Comparison of ENCODE assay signal across 16 mouse cellular contexts in genomic region chr4:100137102-100137835, GRCm38 (mm10). TPM values are rescaled to one million over a fixed set of nuclear protein-coding genes. Genes with fewer than 3 reads are reported as not detected.
"Had no signal": no experiment of that assay in that cellular context is flagged by ENCODE, and none has a peak within 500 bp of the region (broad histone marks: within the 10 kb centered on the region; RNA-seq: fewer than 3 reads in every experiment).

No protein-coding gene starts in this region.

- ATAC-seq: liver, embryonic 12.5 days; midbrain, embryonic 16.5 days had no signal

- H3K9me3 ChIP-seq: liver, embryonic 12.5 days; midbrain, embryonic 12.5 days; neural tube, embryonic 13.5 days had no signal

- H3K9ac ChIP-seq: liver, embryonic 12.5 days; lung, embryonic 14.5 days; midbrain, embryonic 12.5 days; neural tube, embryonic 13.5 days had no signal

- H3K4me1 ChIP-seq: liver, embryonic 12.5 days; midbrain, embryonic 12.5 days; neural tube, embryonic 13.5 days had no signal

- H3K4me3 ChIP-seq: liver, embryonic 12.5 days; midbrain, embryonic 12.5 days; neural tube, embryonic 13.5 days had no signal

- H3K4me2 ChIP-seq: liver, embryonic 12.5 days; lung, embryonic 14.5 days; midbrain, embryonic 12.5 days; neural tube, embryonic 13.5 days had no signal

- DNase-seq: kidney, adult 11 months; kidney, adult 9 months; kidney, postnatal 4 days; left cerebral cortex, postnatal 4 days; lung, embryonic 14.5 days; retina, postnatal 1 day; right cerebral cortex, postnatal 4 days; spleen, adult 18-20 months; thymus, adult 18-20 months; thymus, postnatal 14 days had no signal

- H3K27ac ChIP-seq: kidney, postnatal 0 days; liver, embryonic 12.5 days; midbrain, embryonic 12.5 days; neural tube, embryonic 13.5 days had no signal

- H3K27me3 ChIP-seq: liver, embryonic 12.5 days; midbrain, embryonic 12.5 days; neural tube, embryonic 13.5 days had no signal

- H3K36me3 ChIP-seq: liver, embryonic 12.5 days; midbrain, embryonic 12.5 days; neural tube, embryonic 13.5 days had no signal

RNA-seq across cellular contexts. Expression of gene Ror1, which starts 41.7 kb away (rescaled TPM):
- total RNA-seq: megakaryocyte-erythroid progenitor cell, adult 5-6 weeks had no signal
